Mouse (Mus musculus) forebrain, embryonic 12.5 days (tissue): Measurements from ENCODE around the gene Fxyd1. TPM values are rescaled to one million over a fixed set of nuclear protein-coding genes. Genes with fewer than 3 reads are reported as not detected.

Source experiments
- ATAC-seq: fragments of 200-750 bp; cut with Nextera tagmentation; 2 replicates; pipeline ENCODE4 v1.8.0; 2017; ENCODE audit warnings: moderate TSS enrichment; ENCODE audit not compliant: low FRiP score
- H3K27ac ChIP-seq: fragments of 300-500 bp; sonication (generic); 2 replicates; pipeline ENCODE4 v1.5.1; 2016; ENCODE audit warnings: mild to moderate bottlenecking
- H3K27me3 ChIP-seq: fragments of 300-500 bp; sonication (generic); 2 replicates; pipeline ENCODE4 v1.6.1; 2016; ENCODE audit warnings: mild to moderate bottlenecking
- H3K36me3 ChIP-seq: fragments of 300-500 bp; sonication (generic); replicated peaks from 2 replicates; pipeline ENCODE4 v1.6.1; 2016; ENCODE audit warnings: mild to moderate bottlenecking
- H3K4me1 ChIP-seq: fragments of 300-500 bp; sonication (generic); 2 replicates; pipeline ENCODE4 v1.6.1; 2016
- H3K4me2 ChIP-seq: fragments of 300-500 bp; sonication (generic); 2 replicates; pipeline ENCODE4 v1.6.1; 2016; ENCODE audit warnings: mild to moderate bottlenecking, moderate library complexity
- H3K4me3 ChIP-seq: fragments of 300-500 bp; sonication (generic); replicated peaks from 2 replicates; pipeline ENCODE4 v1.5.1; 2016; ENCODE audit warnings: mild to moderate bottlenecking
- H3K9ac ChIP-seq: fragments of 300-500 bp; sonication (generic); 2 replicates; pipeline ENCODE4 v1.6.1; 2016; ENCODE audit warnings: mild to moderate bottlenecking
- H3K9me3 ChIP-seq: fragments of 300-500 bp; sonication (generic); 2 replicates; pipeline ENCODE4 v1.6.1; 2016
- WGBS: fragments of 180-500 bp; shearing (Covaris S2); methylation state at CpG from one replicate; pipeline ENCODE4 v1.1.7; 2016; 5-methylcytosine and 5-hydroxymethylcytosine counted together
- polyA plus RNA-seq: library from polyadenylated mRNA; unstranded; fragments of >200 nt; fragmentation: Nextera tagmentation; extraction: Ambion mirVana; gene quantifications from 2 replicates; pipeline ENCODE4 v1.2.1, GENCODE M21; 2016

Fxyd1 gene
- polyA plus RNA-seq, 1 experiment from 2014 or later: 6.5 TPM

GRCm38 (mm10) chr7:31049846-31050281 lies 7.1 kb downstream of the Fxyd1 start:
- H3K4me3 ChIP-seq: peak overlapping the region; percentile 31
- ATAC-seq: peak; percentile 55
- peaks cover 44% of the 10 kb centered on the region for H3K4me1 ChIP-seq
- H3K4me2 ChIP-seq: peak overlapping the region; percentile 54
- peaks cover 71% of the 10 kb centered on the region for H3K27me3 ChIP-seq
- peak overlapping the region; percentile 42 for H3K27ac ChIP-seq
- WGBS: 3% methylated on average over 11 of the region's 15 CpGs
- H3K36me3 ChIP-seq: no peaks in the 10 kb centered on the region
- peak overlapping the region; percentile 25; the same call in 1 of the 2 replicates for H3K9ac ChIP-seq
- H3K9me3 ChIP-seq: 0 out of 2 replicates have a peak, but pooled peaks cover 2% of the 10 kb centered on the region

GRCm38 (mm10) chr7:31049135-31049845 lies 7.7 kb downstream of the Fxyd1 start:
- H3K27ac ChIP-seq: peak overlapping the region; percentile 42; the same call in 1 of the 2 replicates
- peak overlapping the region; percentile 54 for H3K4me2 ChIP-seq
- peak; percentile 12; the same call in 1 of the 2 replicates for ATAC-seq
- H3K36me3 ChIP-seq: no peaks in the 10 kb centered on the region
- WGBS: 19% methylated on average over 5 of the region's 5 CpGs
- H3K4me3 ChIP-seq: peak overlapping the region; percentile 31
- H3K9ac ChIP-seq: 0 out of 2 replicates have a peak overlapping the region, but pooled peaks have one; percentile 25
- H3K4me1 ChIP-seq: peaks cover 41% of the 10 kb centered on the region
- peaks cover 71% of the 10 kb centered on the region for H3K27me3 ChIP-seq
- 0 out of 2 replicates have a peak, but pooled peaks cover 2% of the 10 kb centered on the region for H3K9me3 ChIP-seq

GRCm38 (mm10) chr7:31042431-31042910 lies 14.5 kb downstream of the Fxyd1 start, which contains the start of gene Fxyd5:
TSS of gene Fxyd5 (minus strand) at chr7:31042481.
- H3K27me3 ChIP-seq: peaks cover 53% of the 10 kb centered on the region

GRCm38 (mm10) chr7:31041662-31042315 lies 15.2 kb downstream of the Fxyd1 start:
- peaks cover 53% of the 10 kb centered on the region for H3K27me3 ChIP-seq
- no peak; the same call in 1 of the 2 replicates for ATAC-seq
- no peaks in the 10 kb centered on the region for H3K9me3 ChIP-seq
- H3K36me3 ChIP-seq: no peaks in the 10 kb centered on the region
- peak overlapping the region; percentile 19; the same call in 1 of the 2 replicates for H3K4me3 ChIP-seq
- 4% methylated on average over 27 of the region's 28 CpGs for WGBS
- peak overlapping the region; percentile 36; the same call in 1 of the 2 replicates for H3K9ac ChIP-seq
- H3K27ac ChIP-seq: no peak overlapping the region
- peaks cover 6% of the 10 kb centered on the region for H3K4me1 ChIP-seq
- H3K4me2 ChIP-seq: peak overlapping the region; percentile 38

More at GRCm38 (mm10) chr7:31042431-31042910, 14.5 kb downstream of the Fxyd1 start, which contains the start of gene Fxyd5:
- H3K4me3 ChIP-seq: peak within 1 kb of the TSS; percentile 19; the same call in 1 of the 2 replicates
- no peak for ATAC-seq
- WGBS: 30% methylated on average over 10 of the region's 10 CpGs
- no peak within 1 kb of the TSS for H3K27ac ChIP-seq
- H3K36me3 ChIP-seq: no peaks in the 10 kb centered on the region
- H3K4me1 ChIP-seq: peaks cover 6% of the 10 kb centered on the region
- H3K9ac ChIP-seq: peak within 1 kb of the TSS; percentile 36; the same call in 1 of the 2 replicates
- no peaks in the 10 kb centered on the region for H3K9me3 ChIP-seq
- peak within 1 kb of the TSS; percentile 38 for H3K4me2 ChIP-seq

GRCm38 (mm10) chr7:31041023-31041407 lies 16.0 kb downstream of the Fxyd1 start:
- H3K27ac ChIP-seq: no peak overlapping the region
- H3K9me3 ChIP-seq: no peaks in the 10 kb centered on the region
- H3K4me2 ChIP-seq: no peak overlapping the region
- no peak overlapping the region for H3K4me3 ChIP-seq
- 39% methylated on average over 8 of the region's 8 CpGs for WGBS
- H3K36me3 ChIP-seq: no peaks in the 10 kb centered on the region
- peaks cover 53% of the 10 kb centered on the region for H3K27me3 ChIP-seq
- peaks cover 6% of the 10 kb centered on the region for H3K4me1 ChIP-seq
- no peak for ATAC-seq
- no peak overlapping the region for H3K9ac ChIP-seq

GRCm38 (mm10) chr7:31040281-31041022 lies 16.5 kb downstream of the Fxyd1 start:
- H3K4me1 ChIP-seq: peaks cover 6% of the 10 kb centered on the region
- no peak overlapping the region for H3K4me2 ChIP-seq
- H3K9me3 ChIP-seq: no peaks in the 10 kb centered on the region
- no peak overlapping the region for H3K9ac ChIP-seq
- WGBS: 82% methylated on average over 12 of the region's 12 CpGs
- no peak overlapping the region for H3K4me3 ChIP-seq
- H3K27ac ChIP-seq: no peak overlapping the region
- H3K36me3 ChIP-seq: no peaks in the 10 kb centered on the region
- peaks cover 53% of the 10 kb centered on the region for H3K27me3 ChIP-seq
- no peak for ATAC-seq

GRCm38 (mm10) chr7:31039011-31039410 lies 18.0 kb downstream of the Fxyd1 start:
- H3K27ac ChIP-seq: no peak overlapping the region
- peaks cover 6% of the 10 kb centered on the region for H3K4me1 ChIP-seq
- H3K4me3 ChIP-seq: no peak overlapping the region
- H3K4me2 ChIP-seq: no peak overlapping the region
- peaks cover 39% of the 10 kb centered on the region for H3K27me3 ChIP-seq
- 85% methylated on average over 4 of the region's 4 CpGs for WGBS
- no peaks in the 10 kb centered on the region for H3K9me3 ChIP-seq
- ATAC-seq: no peak
- H3K36me3 ChIP-seq: no peaks in the 10 kb centered on the region
- no peak overlapping the region for H3K9ac ChIP-seq

- H3K9ac ChIP-seq: no peak overlapping the region
- H3K36me3 ChIP-seq: no peaks in the 10 kb centered on the region
- peaks cover 26% of the 10 kb centered on the region for H3K27me3 ChIP-seq
- ATAC-seq: no peak
- no peaks in the 10 kb centered on the region for H3K9me3 ChIP-seq
- 56% methylated on average over 2 of the region's 2 CpGs for WGBS
- H3K27ac ChIP-seq: no peak overlapping the region
- no peak overlapping the region for H3K4me2 ChIP-seq
- H3K4me3 ChIP-seq: no peak overlapping the region
- peaks cover 6% of the 10 kb centered on the region for H3K4me1 ChIP-seq
Observed at GRCm38 (mm10) chr7:31037675-31038074, 19.3 kb downstream of the Fxyd1 start.

GRCm38 (mm10) chr7:31036917-31037316 lies 20.1 kb downstream of the Fxyd1 start:
- no peaks in the 10 kb centered on the region for H3K9me3 ChIP-seq
- H3K27ac ChIP-seq: no peak overlapping the region
- 83% methylated on average over 7 of the region's 7 CpGs for WGBS
- no peak overlapping the region for H3K4me3 ChIP-seq
- H3K4me2 ChIP-seq: no peak overlapping the region
- H3K9ac ChIP-seq: no peak overlapping the region
- H3K36me3 ChIP-seq: no peaks in the 10 kb centered on the region
- no peak for ATAC-seq
- H3K27me3 ChIP-seq: peaks cover 19% of the 10 kb centered on the region
- no peaks in the 10 kb centered on the region for H3K4me1 ChIP-seq

GRCm38 (mm10) chr7:31035291-31035690 lies 21.7 kb downstream of the Fxyd1 start:
- H3K27ac ChIP-seq: no peak overlapping the region
- no peak overlapping the region for H3K9ac ChIP-seq
- WGBS: 84% methylated on average over 11 of the region's 11 CpGs
- no peaks in the 10 kb centered on the region for H3K9me3 ChIP-seq
- H3K4me1 ChIP-seq: no peaks in the 10 kb centered on the region
- ATAC-seq: no peak
- no peaks in the 10 kb centered on the region for H3K36me3 ChIP-seq
- H3K4me2 ChIP-seq: no peak overlapping the region
- H3K27me3 ChIP-seq: peaks cover 2% of the 10 kb centered on the region; the same call in 1 of the 2 replicates
- no peak overlapping the region for H3K4me3 ChIP-seq

GRCm38 (mm10) chr7:31034789-31035188 lies 22.2 kb downstream of the Fxyd1 start:
- Histone ChIP-seq H3K27ac (no peak overlapping the region), H3K4me3 (no peak overlapping the region), H3K4me2 (no peak overlapping the region), H3K9ac (no peak overlapping the region), H3K9me3 (no peaks in the 10 kb centered on the region), H3K36me3 (no peaks in the 10 kb centered on the region), H3K4me1 (no peaks in the 10 kb centered on the region), H3K27me3 (no peaks in the 10 kb centered on the region)
- WGBS: 62% methylated on average over 11 of the region's 11 CpGs
- no peak for ATAC-seq
